Mouse (Mus musculus) splenic B cell, adult 2 months (primary cell): ENCODE results near the gene Mcur1.

Source experiments
- DNase-seq: peaks from one replicate; pipeline ENCODE4 v3.0.0-alpha.2; 2011; ENCODE audit warnings: low read depth, low spot score
- H3K27me3 ChIP-seq: 2 replicates; pipeline ENCODE4 v1.6.1; 2012; ENCODE audit warnings: mild to moderate bottlenecking, low read length, moderate library complexity, mixed read lengths; ENCODE audit not compliant: control insufficient read depth, poor library complexity, insufficient read depth, severe bottlenecking
- H3K36me3 ChIP-seq: 2 replicates; pipeline ENCODE4 v1.6.1; 2012; ENCODE audit warnings: mild to moderate bottlenecking, low read length, moderate library complexity, mixed read lengths; ENCODE audit not compliant: control insufficient read depth, poor library complexity, insufficient read depth, severe bottlenecking

Mcur1 gene

GRCm38 (mm10) chr13:43579740-43580139 lies 19.7 kb upstream of the Mcur1 start:
- no peaks in the 10 kb centered on the region for H3K36me3 ChIP-seq
- no peaks in the 10 kb centered on the region for H3K27me3 ChIP-seq
- peak; percentile 75 for DNase-seq

- Histone ChIP-seq H3K36me3 (no peaks in the 10 kb centered on the region), H3K27me3 (no peaks in the 10 kb centered on the region)
- no peak for DNase-seq
Measured at GRCm38 (mm10) chr13:43577766-43578165, 17.8 kb upstream of the Mcur1 start.

- no peaks in the 10 kb centered on the region for H3K36me3 ChIP-seq
- H3K27me3 ChIP-seq, result no peaks in the 10 kb centered on the region
- DNase-seq, result peak; percentile 56
Measured at GRCm38 (mm10) chr13:43577254-43577653, 17.3 kb upstream of the Mcur1 start.

- no peak for DNase-seq
- Histone ChIP-seq H3K27me3 (no peaks in the 10 kb centered on the region), H3K36me3 (no peaks in the 10 kb centered on the region)
Measured at GRCm38 (mm10) chr13:43575431-43575830, 15.4 kb upstream of the Mcur1 start.

- H3K36me3 ChIP-seq, result no peaks in the 10 kb centered on the region
- no peaks in the 10 kb centered on the region for H3K27me3 ChIP-seq
- DNase-seq, result no peak
Measured at GRCm38 (mm10) chr13:43573979-43574378, 14.0 kb upstream of the Mcur1 start.

GRCm38 (mm10) chr13:43567141-43567891 lies 7.3 kb upstream of the Mcur1 start:
- Histone ChIP-seq H3K36me3 (no peaks in the 10 kb centered on the region), H3K27me3 (no peaks in the 10 kb centered on the region)
- DNase-seq, result no peak

- Histone ChIP-seq H3K27me3 (no peaks in the 10 kb centered on the region), H3K36me3 (no peaks in the 10 kb centered on the region)
- no peak for DNase-seq
Measured at GRCm38 (mm10) chr13:43566184-43566583, 6.2 kb upstream of the Mcur1 start.

- peak; percentile 87 for DNase-seq
- no peaks in the 10 kb centered on the region for H3K27me3 ChIP-seq
- H3K36me3 ChIP-seq, result no peaks in the 10 kb centered on the region
Measured at GRCm38 (mm10) chr13:43565346-43565745, 5.4 kb upstream of the Mcur1 start.

- no peaks in the 10 kb centered on the region for H3K27me3 ChIP-seq
- DNase-seq, result no peak
Measured at GRCm38 (mm10) chr13:43564733-43565132, 4.7 kb upstream of the Mcur1 start.

GRCm38 (mm10) chr13:43562726-43563125 lies 2.7 kb upstream of the Mcur1 start:
- Histone ChIP-seq H3K27me3 (no peaks in the 10 kb centered on the region), H3K36me3 (no peaks in the 10 kb centered on the region)
- DNase-seq, result no peak

More at GRCm38 (mm10) chr13:43564733-43565132, 4.7 kb upstream of the Mcur1 start:
- no peaks in the 10 kb centered on the region for H3K36me3 ChIP-seq

GRCm38 (mm10) chr13:43560458-43561411 lies 744 bp upstream of the Mcur1 start:
- DNase-seq, result peak; percentile 34
- H3K27me3 ChIP-seq, result no peaks in the 10 kb centered on the region
- H3K36me3 ChIP-seq, result no peaks in the 10 kb centered on the region

GRCm38 (mm10) chr13:43558959-43559358 lies 1.0 kb downstream of the Mcur1 start:
- H3K36me3 ChIP-seq, result no peaks in the 10 kb centered on the region
- no peaks in the 10 kb centered on the region for H3K27me3 ChIP-seq
- no peak for DNase-seq

GRCm38 (mm10) chr13:43558357-43558756 lies 1.6 kb downstream of the Mcur1 start:
- no peaks in the 10 kb centered on the region for H3K36me3 ChIP-seq
- DNase-seq, result no peak
- H3K27me3 ChIP-seq, result no peaks in the 10 kb centered on the region

GRCm38 (mm10) chr13:43556913-43557542 lies 3.0 kb downstream of the Mcur1 start:
- no peaks in the 10 kb centered on the region for H3K27me3 ChIP-seq
- H3K36me3 ChIP-seq, result peaks cover 2% of the 10 kb centered on the region
- no peak for DNase-seq

- peaks cover 2% of the 10 kb centered on the region for H3K36me3 ChIP-seq
- DNase-seq, result no peak
- no peaks in the 10 kb centered on the region for H3K27me3 ChIP-seq
Measured at GRCm38 (mm10) chr13:43555321-43555720, 4.7 kb downstream of the Mcur1 start.
